Mouse (Mus musculus): Measurements from ENCODE around the gene Cenpo. TPM values are rescaled to one million over a fixed set of nuclear protein-coding genes. Genes with fewer than 3 reads are reported as not detected.

Gene Cenpo
- polyA plus RNA-seq, 2 experiments: 13.7 to 19.2 TPM

DNA sequence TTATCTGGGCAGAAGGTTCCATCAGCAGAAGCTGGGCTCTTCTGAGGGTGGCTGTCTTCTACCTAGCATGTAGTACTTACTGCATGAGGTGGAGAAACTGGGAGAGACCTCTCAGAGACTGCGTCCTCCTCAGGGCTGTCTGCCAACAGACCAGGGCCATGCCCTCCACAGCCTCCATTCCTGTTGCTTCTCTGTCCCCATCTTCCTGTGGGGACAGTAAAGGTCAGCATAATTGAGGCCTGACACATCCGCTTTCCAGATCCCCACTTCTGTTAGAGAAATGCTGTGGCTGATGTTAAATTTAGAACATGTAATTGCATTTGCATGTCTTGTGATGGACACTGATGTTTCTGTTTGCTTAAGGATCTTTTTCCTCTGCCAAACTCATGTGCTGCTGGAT, 83.2 kb downstream of the Cenpo start:
- no peaks in the 10 kb centered on the region for H3K9me3 ChIP-seq (ENCODE audit: control insufficient read depth, low read length)
- DNase-seq (ENCODE audit: low spot score) (no peak), ATAC-seq (ENCODE audit: low FRiP score, low read depth) (no peak)
- H3K4me2 ChIP-seq (replicated peaks; ENCODE audit: low read depth, low read length, severe bottlenecking): no peak overlapping the region
- H3K4me3 ChIP-seq (replicated peaks; ENCODE audit: low read length): no peak overlapping the region
- no peak for TF ChIP-seq POLR2A (IDR thresholded peaks at IDR 0.05; ENCODE audit: borderline replicate concordance, extremely low read depth, insufficient read depth, insufficient read length)
- 79% methylated on average over 2 of the region's 2 CpGs for WGBS
- peaks cover under 1% of the 10 kb centered on the region; the same call in 1 of the 2 replicates for H3K36me3 ChIP-seq (ENCODE audit: control insufficient read depth, insufficient read depth, low read length)
- H3K27me3 ChIP-seq (ENCODE audit: control insufficient read depth, insufficient read depth, low read length): no peaks in the 10 kb centered on the region
- no peak overlapping the region for H3K9ac ChIP-seq (ENCODE audit: low read depth, low read length, severe bottlenecking)
- H3K4me1 ChIP-seq (ENCODE audit: control insufficient read depth, insufficient read depth, low read length): no peaks in the 10 kb centered on the region
- no peak overlapping the region for H3K27ac ChIP-seq (replicated peaks; ENCODE audit: low read depth, low read length)

Other genes with a start within 250 kb of the Cenpo start
- 6.2 and 6.8 TPM in 2 replicates for gene Efr3b, start 195.4 kb downstream of the Cenpo start, polyA plus RNA-seq (2012; rRNA removed)
- 3.5 TPM in 2 replicates for gene Efr3b, start 195.4 kb downstream of the Cenpo start, polyA plus RNA-seq (2014; fragmentation: Nextera tagmentation; extraction: Ambion mirVana)
- 12.4 and 13.7 TPM in 2 replicates for gene Dnajc27, start 151.7 kb downstream of the Cenpo start, polyA plus RNA-seq (2012; rRNA removed)
- 7.6 and 8.0 TPM in 2 replicates for gene Dnajc27, start 151.7 kb downstream of the Cenpo start, polyA plus RNA-seq (2014; fragmentation: Nextera tagmentation; extraction: Ambion mirVana)
- 15.5 and 19.9 TPM in 2 replicates for gene Adcy3, start 101.2 kb downstream of the Cenpo start, polyA plus RNA-seq (2012; rRNA removed)
- 11.5 and 13.5 TPM in 2 replicates for gene Adcy3, start 101.2 kb downstream of the Cenpo start, polyA plus RNA-seq (2014; fragmentation: Nextera tagmentation; extraction: Ambion mirVana)
- 4.1 and 5.3 TPM in 2 replicates for gene Ptrhd1, start 267 bp downstream of the Cenpo start, polyA plus RNA-seq (2012; rRNA removed)
- gene Ptrhd1, start 267 bp downstream of the Cenpo start, polyA plus RNA-seq (2014; fragmentation: Nextera tagmentation; extraction: Ambion mirVana): 5.5 and 5.6 TPM in 2 replicates
- 26.9 and 33.8 TPM in 2 replicates for gene Ncoa1, start 242.9 kb upstream of the Cenpo start, polyA plus RNA-seq (2012; rRNA removed)
- 23.0 and 26.3 TPM in 2 replicates for gene Ncoa1, start 242.9 kb upstream of the Cenpo start, polyA plus RNA-seq (2014; fragmentation: Nextera tagmentation; extraction: Ambion mirVana)

Measured in limb, embryonic 14.5 days (tissue).